Mouse (Mus musculus) heart, adult 9 months (tissue): Measurements from ENCODE around the gene Helz2.

Source experiments
- DNase-seq, 2 experiments: peaks; one replicate each; pipeline ENCODE4 v3.0.0; 2022; ENCODE audit warnings: low spot score in 2 of 2

Helz2 gene

DNA sequence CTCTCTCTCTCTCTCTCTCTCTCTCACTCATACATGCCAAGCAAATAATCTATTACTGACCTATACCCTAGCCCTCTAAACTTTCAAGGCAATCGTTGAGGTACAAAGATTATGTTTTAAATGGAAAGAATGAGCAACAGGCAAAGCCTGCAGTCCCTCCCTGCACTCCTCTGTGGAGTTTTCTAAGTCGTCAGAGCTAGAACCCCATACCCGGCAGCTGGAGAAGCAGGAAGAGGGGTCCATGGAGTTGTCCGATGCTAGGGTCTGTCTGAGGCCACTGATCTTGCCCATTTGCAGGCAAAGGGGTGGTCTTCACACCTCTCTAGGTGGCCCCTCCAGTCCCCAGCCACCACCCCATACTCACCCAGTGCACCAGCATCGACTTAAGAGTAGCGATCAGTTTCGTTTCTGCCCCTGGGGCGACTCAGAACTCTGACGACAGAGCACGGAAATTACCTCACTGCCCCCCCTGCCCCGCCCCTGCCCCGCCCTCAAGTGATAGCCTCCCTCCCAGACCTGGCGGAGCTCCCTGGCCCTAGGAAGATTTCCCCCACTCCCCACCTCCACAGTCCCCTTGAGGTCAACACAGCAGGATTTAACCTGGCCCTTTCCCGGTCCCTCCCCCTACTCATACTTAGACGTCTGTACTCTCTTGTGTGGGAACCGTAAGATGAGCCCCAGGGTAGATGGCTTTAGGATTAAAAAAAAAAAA, at the start of gene Helz2:
Gene Helz2 (minus strand): TSS at position 426 of the 712 bp plus-strand sequence.
- peak; percentile 76 to 80 for DNase-seq

DNA sequence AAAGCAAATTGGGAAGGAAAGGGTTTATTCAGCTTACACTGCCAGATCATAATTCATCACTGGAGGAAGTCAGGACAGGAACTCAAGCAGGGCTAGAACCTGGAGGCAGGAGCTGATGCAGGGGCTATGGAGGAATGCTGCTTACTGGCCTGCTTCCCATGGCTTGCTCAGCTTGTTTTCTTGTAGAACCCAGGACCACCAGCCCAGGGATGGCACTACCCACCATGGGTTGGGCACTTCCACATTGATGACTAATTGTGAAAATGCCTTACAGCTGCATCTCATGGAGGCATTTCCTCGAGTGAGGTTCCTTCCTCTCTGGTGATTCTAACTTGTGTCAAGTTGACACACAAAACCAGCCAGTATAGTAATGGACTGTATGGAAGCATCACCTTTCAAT, 49.1 kb upstream of the Helz2 start:
- no peak for DNase-seq

- DNase-seq: no peak
Measured at GRCm38 (mm10) chr2:181288691-181289090, 46.9 kb upstream of the Helz2 start.

- peak; percentile 95 to 96 for DNase-seq
Measured at GRCm38 (mm10) chr2:181287958-181288350, 46.1 kb upstream of the Helz2 start, which contains the start of gene Gmeb2. Gmeb2 (minus strand) TSS chr2:181288035.

- peak in 1 of 2 experiments; percentile 83 for DNase-seq
Measured at GRCm38 (mm10) chr2:181287338-181287957, 45.6 kb upstream of the Helz2 start.

DNA sequence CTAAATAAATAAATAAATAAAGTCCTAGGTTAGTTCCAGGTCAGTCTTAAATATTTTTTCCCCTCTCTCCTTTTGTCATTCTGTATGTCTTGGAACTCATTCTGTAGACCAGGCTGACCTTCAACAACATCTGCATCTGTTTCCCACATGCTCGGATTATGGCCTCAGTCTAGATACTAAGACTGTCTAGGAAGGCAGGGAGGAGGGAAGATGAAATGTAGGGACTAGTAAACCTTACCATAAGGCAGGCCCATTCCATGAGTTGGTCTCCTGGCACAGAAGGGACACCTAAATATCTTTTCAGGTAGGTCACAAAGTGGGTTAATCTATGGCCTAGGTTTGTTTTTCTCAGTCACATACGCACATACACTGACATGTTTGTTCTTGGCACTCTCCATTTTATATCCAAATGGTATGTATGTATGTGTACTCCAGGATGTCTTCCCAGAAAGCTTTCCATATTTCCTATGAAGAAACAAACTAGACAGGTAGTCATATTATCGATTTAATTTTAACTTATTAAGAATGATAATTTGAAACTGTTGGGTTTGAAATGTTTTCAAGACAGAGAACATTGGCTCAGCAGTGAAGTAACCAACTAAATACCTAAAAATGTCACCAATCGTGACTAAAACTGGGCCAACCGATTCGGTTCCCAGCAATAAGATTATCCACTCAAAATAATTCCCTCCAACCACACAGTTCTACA, 45.0 kb upstream of the Helz2 start:
- no peak for DNase-seq

- DNase-seq: no peak
Measured at GRCm38 (mm10) chr2:181279968-181280367, 38.1 kb upstream of the Helz2 start.

GRCm38 (mm10) chr2:181277866-181278265, 36.0 kb upstream of the Helz2 start:
- DNase-seq: no peak

GRCm38 (mm10) chr2:181276766-181277165, 34.9 kb upstream of the Helz2 start:
- peak; percentile 31 to 58 for DNase-seq

GRCm38 (mm10) chr2:181274639-181275038, 32.8 kb upstream of the Helz2 start:
- DNase-seq: no peak

DNA sequence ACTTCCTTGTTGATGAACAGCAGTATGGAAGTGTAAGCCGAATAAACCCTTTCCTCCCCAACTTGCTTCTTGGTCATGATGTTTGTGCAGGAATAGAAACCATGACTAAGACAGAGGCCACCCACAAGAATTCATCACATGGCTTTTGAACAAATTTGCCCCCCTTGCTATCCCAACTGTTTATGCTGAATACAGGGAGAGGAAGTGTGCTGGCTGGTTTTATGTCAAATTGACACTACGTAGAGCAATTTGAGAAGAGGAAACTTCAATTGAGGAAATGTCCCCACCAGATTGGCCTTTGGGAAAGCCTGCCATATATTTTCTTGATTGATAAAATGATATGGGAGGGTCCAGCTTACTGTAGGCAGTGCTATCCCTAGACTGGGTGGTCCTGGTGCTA, 32.0 kb upstream of the Helz2 start:
- DNase-seq: no peak

DNA sequence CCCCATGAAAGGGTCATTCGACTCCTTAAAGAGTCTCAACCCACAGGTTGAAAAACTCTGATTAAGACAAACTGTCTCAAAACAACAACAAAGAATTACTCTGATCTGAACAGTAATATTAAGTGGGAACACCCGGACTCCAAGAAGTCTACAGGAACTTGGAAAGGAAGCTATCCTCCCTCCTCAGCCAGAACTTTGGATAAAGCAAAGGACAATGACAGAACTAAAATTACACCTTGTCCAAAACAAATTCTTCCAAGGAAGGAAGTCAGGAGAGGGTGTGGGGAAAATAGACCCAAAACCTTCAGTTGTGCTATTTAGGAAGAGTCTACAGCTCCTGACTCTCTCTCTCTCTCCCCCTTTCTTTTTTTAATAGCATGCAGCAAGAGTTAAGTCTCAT, 30.3 kb upstream of the Helz2 start:
- peak; percentile 11 to 33 for DNase-seq

GRCm38 (mm10) chr2:181266839-181267238, 25.0 kb upstream of the Helz2 start:
- no peak for DNase-seq

DNA sequence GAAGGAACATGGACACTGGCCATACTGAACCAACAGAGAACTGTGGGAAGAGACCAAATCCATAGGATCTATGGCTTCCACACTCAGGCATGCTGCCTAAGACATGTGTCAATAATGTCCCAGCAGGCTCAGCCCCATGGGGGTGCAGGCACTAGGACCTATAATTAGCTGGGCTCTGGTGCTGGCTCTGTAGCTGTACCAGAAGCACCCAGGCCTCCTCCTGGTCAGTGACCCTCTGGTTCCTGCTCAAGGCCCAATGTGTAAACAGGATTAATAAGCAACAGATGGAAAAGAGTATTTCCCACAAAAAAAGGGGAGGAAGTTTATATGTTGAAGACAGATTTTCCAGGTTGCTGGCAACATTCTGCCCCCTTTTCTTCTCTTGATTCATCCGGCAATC, 11.4 kb upstream of the Helz2 start:
- no peak for DNase-seq

DNA sequence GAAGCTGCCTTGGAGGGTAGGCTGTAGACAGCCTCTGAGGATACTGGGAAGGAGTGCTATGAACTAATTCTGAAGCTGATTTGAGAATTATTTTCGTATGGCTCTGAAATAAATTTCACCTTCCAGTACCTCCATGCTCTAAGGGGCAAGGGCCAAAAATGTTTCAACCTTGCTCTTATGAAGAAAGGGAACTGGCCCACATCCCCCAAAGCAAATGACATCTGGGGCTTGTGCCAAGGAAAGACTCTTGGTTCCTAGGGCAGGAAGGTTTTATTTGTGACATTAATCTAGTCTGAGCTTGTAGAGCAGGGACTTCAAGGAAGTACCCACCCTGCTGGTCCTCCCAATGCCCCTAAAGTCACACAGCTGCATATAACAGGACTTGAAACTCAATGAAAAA, 10.0 kb upstream of the Helz2 start:
- no peak for DNase-seq

GRCm38 (mm10) chr2:181249217-181249616, 7.4 kb upstream of the Helz2 start:
- DNase-seq: no peak

DNA sequence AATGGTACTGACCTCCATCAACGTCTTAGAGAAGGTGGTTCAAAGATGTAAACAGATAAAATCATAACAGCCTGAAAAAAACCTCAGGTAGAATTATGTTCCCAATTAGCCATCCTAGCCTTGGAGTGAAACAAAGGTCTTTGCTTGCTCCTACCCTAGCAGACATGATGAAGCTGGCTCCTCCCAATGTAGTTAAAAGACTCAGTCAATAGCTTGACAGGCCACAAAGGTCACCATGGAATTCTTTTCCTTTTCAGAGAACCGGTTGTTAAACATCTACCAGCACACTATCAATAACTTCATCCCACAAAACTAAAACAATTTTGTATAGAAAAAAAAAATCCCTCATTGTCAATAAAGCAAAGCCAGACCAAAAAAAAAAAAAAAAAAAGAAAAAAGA, 3.2 kb upstream of the Helz2 start:
- no peak for DNase-seq

DNA sequence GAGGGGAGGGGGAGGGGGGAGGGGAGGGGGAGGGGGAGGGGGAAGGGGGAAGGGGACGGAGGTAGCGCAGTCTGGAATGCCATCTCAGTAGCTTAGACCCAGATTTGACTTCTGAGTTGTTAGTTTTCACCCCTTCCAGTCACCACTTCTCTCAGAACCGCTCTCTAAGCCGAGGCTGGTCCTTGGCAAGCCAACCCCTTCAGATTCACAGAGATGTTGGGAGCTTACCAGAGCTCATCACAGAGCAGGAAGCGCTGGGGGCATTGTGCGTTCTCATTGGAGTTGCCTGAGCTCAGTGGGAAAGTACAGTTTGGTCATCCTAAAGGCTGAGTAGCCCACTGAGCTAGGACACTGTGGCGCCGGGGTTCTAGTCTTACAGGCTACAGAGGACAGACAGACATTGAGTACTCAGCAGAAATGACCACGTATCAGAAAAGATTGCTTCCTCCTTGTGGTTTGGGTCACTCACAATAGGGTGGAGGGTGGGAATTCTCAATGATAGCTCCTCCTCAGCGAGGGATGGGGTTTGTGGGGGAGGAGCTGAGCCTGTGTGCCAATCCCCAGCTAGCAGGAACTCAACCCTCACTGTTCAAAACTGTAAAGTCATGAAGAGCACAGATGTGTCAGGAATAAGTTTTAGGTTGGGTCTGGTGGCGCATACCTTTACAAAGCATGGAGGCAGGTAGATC, 2.0 kb upstream of the Helz2 start:
- peak; percentile 53 for DNase-seq

DNA sequence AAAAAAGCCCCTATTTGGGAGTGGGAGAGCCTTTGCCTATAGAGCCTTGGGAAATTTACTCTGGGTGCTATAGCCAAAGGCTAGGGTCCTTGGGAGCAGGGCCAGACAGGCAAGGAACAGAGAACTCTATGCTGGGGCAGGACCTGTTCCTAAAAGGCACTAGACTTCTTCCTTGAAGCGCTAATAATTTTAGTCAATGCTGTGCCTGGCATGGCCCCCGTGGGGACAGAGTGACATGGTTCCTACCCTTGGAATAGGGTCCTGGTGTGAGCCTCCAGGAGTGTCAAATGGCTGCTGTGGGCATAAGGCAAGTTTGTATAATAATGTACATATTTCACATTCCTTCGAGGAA, 463 bp upstream of the Helz2 start:
- no peak for DNase-seq

GRCm38 (mm10) chr2:181240806-181241440, 904 bp downstream of the Helz2 start:
- DNase-seq: no peak

- DNase-seq: no peak
Measured at GRCm38 (mm10) chr2:181239261-181239660, 2.6 kb downstream of the Helz2 start.

- no peak for DNase-seq
Measured at GRCm38 (mm10) chr2:181238861-181239260, 3.0 kb downstream of the Helz2 start.
